Mouse (Mus musculus): ENCODE measurements around the gene Fam185a. TPM values are rescaled to one million over a fixed set of nuclear protein-coding genes. Genes with fewer than 3 reads are reported as not detected.

Fam185a gene
- 6.1 to 7.0 TPM (median 6.5 TPM) in 4 replicates for total RNA-seq (2023)

GRCm38 (mm10) chr5:21424614-21425602 lies at the start of gene Fam185a, which contains the start of gene Ccdc146:
Gene Fam185a, plus strand, starts transcription at chr5:21424958.
Gene Ccdc146, minus strand, starts transcription at chr5:21424677.

Other genes starting within 250 kb of the Fam185a start
- 15.0 to 17.2 TPM (median 16.0 TPM) in 4 replicates for gene Gsap, start 238.7 kb upstream of the Fam185a start, total RNA-seq (2023)
- 0.60 to 1.0 TPM (median 0.86 TPM) in 4 replicates for gene Fgl2, start 52.3 kb upstream of the Fam185a start, total RNA-seq (2023)
- not detected in 4 replicates for gene Ccdc146, start 281 bp upstream of the Fam185a start, total RNA-seq (2023)
- gene Lrrc17, start 118.6 kb downstream of the Fam185a start, total RNA-seq (2023) = not detected in 4 replicates
- 0.36 TPM in 1 of 4 replicates, not detected in the others for gene Fbxl13, start 220.7 kb downstream of the Fam185a start, total RNA-seq (2023)
- 33.9 to 42.2 TPM (median 38.9 TPM) in 4 replicates for gene Armc10, start 220.9 kb downstream of the Fam185a start, total RNA-seq (2023)